Mouse (Mus musculus): ENCODE measurements around the gene Gm30191. TPM values are rescaled to one million over a fixed set of nuclear protein-coding genes. Genes with fewer than 3 reads are reported as not detected.
A peak's percentile ranks its signal among the peaks of the same experiment; 100 is the strongest.

The Gm30191 gene
- polyA plus RNA-seq, 1 experiment from 2014 or later: 0.74 TPM

DNA sequence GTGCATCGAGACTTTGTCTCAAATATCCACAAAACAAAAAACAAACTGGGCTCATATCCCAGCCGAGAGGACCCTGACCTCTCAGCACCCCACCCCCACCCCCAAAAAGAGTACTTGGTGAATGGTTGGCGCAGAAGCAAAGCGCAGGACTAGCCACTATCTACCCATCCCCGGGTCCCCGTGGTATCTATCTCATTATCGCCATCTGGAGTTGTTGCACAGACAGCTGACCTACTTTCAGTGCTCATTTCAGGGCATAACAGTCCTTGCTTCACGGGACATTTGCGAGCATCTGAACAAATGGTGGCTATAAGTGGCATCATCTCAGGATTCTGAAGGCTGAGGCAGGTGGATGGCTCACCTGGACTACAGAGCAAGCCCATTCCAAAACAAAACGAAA, 8.0 kb upstream of the Gm30191 start:
- Histone ChIP-seq H3K4me1 (replicated peaks) (peaks cover 15% of the 10 kb centered on the region), H3K4me3 (no peak overlapping the region), H3K27ac (no peak overlapping the region), H3K4me2 (peak overlapping the region; percentile 31), H3K9me3 (no peaks in the 10 kb centered on the region), H3K27me3 (peaks cover 34% of the 10 kb centered on the region), H3K9ac (no peak overlapping the region), H3K36me3 (no peaks in the 10 kb centered on the region)
- 14% methylated on average over 10 of the region's 10 CpGs for WGBS
- ATAC-seq (ENCODE audit: low FRiP score): no peak

DNA sequence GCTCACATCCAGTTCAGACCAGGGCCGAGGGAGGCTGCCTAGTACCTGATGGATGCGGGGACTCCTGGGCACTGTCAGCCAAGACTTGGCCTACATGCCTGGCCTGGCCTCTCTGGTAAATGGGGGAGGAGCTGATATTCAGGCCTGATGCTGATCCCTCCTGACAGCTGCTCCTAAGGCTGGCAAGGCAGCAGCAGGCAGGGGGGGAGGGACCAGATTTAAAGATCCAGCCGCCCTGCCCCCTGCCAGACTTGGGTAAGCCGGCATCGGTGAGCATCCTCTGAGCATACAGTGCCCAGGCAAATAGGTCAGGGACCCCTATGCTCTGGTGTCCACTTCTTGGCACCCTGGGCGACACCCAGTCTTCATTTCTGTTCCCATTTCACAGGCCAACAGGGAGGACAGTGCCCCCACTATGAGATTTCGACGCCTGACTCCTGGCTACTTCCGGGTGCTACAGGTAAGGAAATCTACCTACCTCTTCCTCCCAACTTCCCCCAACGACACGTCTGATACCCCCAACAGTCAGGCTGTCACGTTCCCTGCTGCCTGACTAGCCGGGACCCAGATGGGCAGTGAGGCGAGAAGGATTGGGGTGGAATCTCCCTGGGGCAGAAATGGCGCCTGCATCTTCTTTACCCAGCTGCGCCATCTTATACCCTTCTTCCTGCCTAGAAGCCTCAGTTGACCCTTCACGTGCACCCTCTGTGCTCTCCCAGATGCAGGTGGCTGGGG, 3.1 kb upstream of the Gm30191 start, which contains the start of gene E130218I03Rik:
TSS of gene E130218I03Rik (plus strand) at position 147 of the 735 bp plus-strand sequence.
- Histone ChIP-seq H3K4me2 (peak within 1 kb of the TSS; percentile 96), H3K4me3 (peak within 1 kb of the TSS; percentile 87), H3K36me3 (no peaks in the 10 kb centered on the region), H3K9ac (peak within 1 kb of the TSS; percentile 90), H3K27ac (no peak within 1 kb of the TSS), H3K9me3 (no peaks in the 10 kb centered on the region), H3K4me1 (replicated peaks) (peaks cover 33% of the 10 kb centered on the region), H3K27me3 (peaks cover 35% of the 10 kb centered on the region)
- ATAC-seq (ENCODE audit: low FRiP score): no peak
- WGBS: 92% methylated on average over 17 of the region's 17 CpGs

DNA sequence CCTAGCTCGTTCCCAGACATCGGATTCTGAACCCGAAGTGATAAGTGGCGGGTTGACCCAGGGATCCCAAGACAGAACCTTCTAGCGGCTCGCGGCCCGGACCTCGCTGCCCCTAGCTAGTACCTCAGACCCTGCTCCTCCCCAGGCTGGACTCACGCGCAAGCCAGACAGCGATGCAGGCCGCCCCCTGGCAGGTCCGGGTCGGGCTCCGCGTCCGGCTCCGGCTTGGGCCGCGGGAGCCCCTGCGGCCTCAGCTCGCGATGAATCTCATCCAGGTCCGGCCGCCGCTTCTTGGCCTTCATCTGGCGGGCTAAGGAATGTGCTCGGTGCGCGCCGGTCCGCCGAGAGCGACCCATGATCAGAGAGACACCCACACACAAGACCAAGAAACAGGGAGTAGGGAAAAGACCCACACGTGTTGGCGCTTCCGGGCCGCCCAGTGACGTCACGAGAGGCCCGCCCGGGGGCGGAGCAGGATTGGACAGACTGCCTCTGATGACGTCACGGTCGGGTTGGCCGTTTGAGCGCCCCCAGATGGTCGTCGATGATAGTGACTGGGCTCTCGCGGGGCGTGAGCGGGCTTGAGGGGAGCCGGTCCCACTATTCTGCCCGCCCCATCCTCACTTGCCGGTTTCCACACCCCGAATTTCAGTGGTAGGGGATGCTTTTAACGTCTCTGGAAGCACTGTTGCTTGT, 1.4 kb upstream of the Gm30191 start, which contains the start of gene Zfp593:
TSS of gene Zfp593 (minus strand) at position 445 of the 696 bp plus-strand sequence.
- Histone ChIP-seq H3K4me3 (peak within 1 kb of the TSS; percentile 87), H3K9ac (peak within 1 kb of the TSS; percentile 90), H3K9me3 (no peaks in the 10 kb centered on the region), H3K36me3 (no peaks in the 10 kb centered on the region), H3K27ac (peak within 1 kb of the TSS; percentile 48; the same call in 1 of the 2 replicates), H3K4me2 (peak within 1 kb of the TSS; percentile 96), H3K4me1 (replicated peaks) (peaks cover 43% of the 10 kb centered on the region), H3K27me3 (peaks cover 42% of the 10 kb centered on the region)
- ATAC-seq (ENCODE audit: low FRiP score): peak; percentile 81
- under 1% methylated on average over 57 of the region's 60 CpGs for WGBS

DNA sequence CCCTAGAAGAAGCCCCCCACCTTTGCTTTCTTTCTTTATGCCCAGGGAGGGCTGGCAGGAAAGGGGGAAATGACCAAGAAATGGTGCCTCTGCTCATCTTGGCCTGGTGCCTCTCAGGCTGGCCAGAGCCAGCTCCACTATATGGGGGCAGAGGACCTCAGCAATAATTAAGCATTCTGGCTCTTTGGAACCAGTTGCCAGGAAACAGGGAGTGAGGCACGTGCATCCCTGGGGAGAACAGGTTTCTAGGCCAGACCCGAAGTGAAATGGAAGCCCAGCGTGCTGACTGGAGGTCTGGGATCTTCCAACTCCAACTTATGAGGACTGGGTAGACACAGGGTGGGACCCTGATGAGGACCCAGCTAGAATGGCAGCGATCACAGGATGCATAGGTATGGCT, 479 bp upstream of the Gm30191 start:
- 27% methylated on average over 4 of the region's 4 CpGs for WGBS
- peak overlapping the region; percentile 96; the same call in 1 of the 2 replicates for H3K4me2 ChIP-seq
- no peaks in the 10 kb centered on the region for H3K36me3 ChIP-seq
- H3K9me3 ChIP-seq: no peaks in the 10 kb centered on the region
- H3K27ac ChIP-seq: peak overlapping the region; percentile 48; the same call in 1 of the 2 replicates
- H3K9ac ChIP-seq: no peak overlapping the region
- no peak overlapping the region for H3K4me3 ChIP-seq
- H3K27me3 ChIP-seq: peaks cover 52% of the 10 kb centered on the region
- H3K4me1 ChIP-seq (replicated peaks): peaks cover 52% of the 10 kb centered on the region
- 0 out of 2 replicates have a peak, but pooled peaks have one; percentile 1 for ATAC-seq (ENCODE audit: low FRiP score)

DNA sequence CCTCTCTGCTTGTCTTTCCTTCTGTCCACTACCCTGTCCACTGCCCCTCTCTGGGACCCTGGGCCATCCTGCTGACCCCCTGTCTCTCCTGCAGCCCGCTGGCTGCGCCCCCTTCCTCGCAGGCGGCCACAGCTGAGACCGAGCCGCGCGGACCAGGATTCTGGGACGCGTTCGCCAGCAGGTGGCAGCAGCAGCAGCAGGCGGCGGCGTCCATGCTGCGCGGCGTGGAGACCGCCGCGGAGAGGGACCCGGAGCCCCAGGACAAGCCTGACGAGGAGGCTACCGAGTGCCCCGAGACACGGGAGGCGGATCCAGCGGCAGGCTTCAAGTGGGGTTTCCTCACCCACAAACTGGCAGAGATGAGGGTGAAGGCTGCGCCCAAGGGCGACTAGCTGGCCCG, 2.9 kb downstream of the Gm30191 start:
- Histone ChIP-seq H3K36me3 (no peaks in the 10 kb centered on the region), H3K4me2 (peak overlapping the region; percentile 79), H3K9ac (peak overlapping the region; percentile 66), H3K4me3 (peak overlapping the region; percentile 56), H3K9me3 (no peaks in the 10 kb centered on the region), H3K27me3 (peaks cover 86% of the 10 kb centered on the region), H3K27ac (no peak overlapping the region), H3K4me1 (replicated peaks) (peaks cover 71% of the 10 kb centered on the region)
- WGBS: 1% methylated on average over 30 of the region's 30 CpGs
- no peak for ATAC-seq (ENCODE audit: low FRiP score)

DNA sequence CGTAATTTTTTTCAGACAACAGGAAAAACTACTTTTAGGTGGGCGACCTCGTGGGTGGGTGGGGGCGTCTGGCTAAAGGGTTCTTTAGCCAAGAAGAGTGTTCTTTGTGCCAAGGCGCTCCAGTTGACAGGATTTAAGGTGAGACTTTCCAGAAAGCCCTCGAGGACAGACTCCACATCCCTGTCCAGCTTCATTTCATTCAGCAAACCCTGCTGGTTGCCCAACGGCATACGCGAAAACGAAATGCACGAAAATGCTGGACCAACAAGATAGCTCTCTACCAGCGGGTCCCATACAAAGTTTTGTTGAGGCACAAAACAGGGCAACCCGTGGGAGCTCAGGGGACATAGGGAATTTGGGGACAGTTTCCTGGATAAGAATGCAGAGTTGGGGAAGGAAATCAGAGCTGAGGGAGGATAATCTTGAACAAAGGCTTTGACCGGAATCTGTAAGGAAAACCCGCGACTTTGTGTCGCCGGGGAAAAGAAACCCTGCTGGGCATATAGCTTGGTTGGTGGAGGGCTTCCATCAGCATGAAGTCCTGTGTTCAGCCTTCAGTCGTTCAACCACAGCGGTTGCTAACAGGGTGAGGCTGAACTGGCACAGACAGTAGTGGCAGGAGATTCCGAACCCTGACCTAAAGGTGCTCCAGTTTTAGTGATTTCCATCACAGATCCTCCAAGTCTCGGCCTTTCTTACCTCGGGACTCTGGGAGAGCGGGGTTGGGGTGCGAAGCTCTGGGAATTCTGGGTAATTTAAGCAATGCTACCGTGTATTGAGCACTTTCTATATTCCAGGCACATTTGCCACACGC, 3.6 kb downstream of the Gm30191 start:
- Histone ChIP-seq H3K27ac (no peak overlapping the region; the same call in 1 of the 2 replicates), H3K36me3 (no peaks in the 10 kb centered on the region), H3K4me1 (replicated peaks) (peaks cover 69% of the 10 kb centered on the region), H3K4me3 (peak overlapping the region; percentile 56), H3K9ac (peak overlapping the region; percentile 81), H3K27me3 (peaks cover 93% of the 10 kb centered on the region), H3K9me3 (no peaks in the 10 kb centered on the region), H3K4me2 (peak overlapping the region; percentile 79)
- WGBS: 7% methylated on average over 27 of the region's 27 CpGs
- no peak for ATAC-seq (ENCODE audit: low FRiP score)

DNA sequence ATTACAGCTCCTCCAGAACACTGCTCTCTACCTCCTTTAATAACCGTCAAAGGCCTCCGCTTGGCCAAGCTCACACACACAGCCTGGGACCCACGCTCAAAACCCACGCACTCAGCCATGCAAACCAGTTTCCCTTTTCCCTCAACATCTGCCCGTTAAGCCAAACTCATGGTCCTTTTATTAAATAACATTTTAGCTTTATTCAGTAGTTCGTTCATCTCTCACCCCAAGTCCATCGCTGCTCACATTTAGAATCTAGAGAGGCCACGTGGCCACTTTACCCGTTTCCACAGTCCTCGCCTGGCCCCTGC, 4.2 kb downstream of the Gm30191 start:
- Histone ChIP-seq H3K9ac (peak overlapping the region; percentile 81), H3K4me3 (peak overlapping the region; percentile 56), H3K36me3 (no peaks in the 10 kb centered on the region), H3K4me2 (peak overlapping the region; percentile 79), H3K27me3 (peaks cover 98% of the 10 kb centered on the region), H3K9me3 (no peaks in the 10 kb centered on the region), H3K27ac (peak overlapping the region; percentile 84), H3K4me1 (replicated peaks) (peaks cover 68% of the 10 kb centered on the region)
- 5% methylated on average over 10 of the region's 10 CpGs for WGBS
- ATAC-seq (ENCODE audit: low FRiP score): no peak

DNA sequence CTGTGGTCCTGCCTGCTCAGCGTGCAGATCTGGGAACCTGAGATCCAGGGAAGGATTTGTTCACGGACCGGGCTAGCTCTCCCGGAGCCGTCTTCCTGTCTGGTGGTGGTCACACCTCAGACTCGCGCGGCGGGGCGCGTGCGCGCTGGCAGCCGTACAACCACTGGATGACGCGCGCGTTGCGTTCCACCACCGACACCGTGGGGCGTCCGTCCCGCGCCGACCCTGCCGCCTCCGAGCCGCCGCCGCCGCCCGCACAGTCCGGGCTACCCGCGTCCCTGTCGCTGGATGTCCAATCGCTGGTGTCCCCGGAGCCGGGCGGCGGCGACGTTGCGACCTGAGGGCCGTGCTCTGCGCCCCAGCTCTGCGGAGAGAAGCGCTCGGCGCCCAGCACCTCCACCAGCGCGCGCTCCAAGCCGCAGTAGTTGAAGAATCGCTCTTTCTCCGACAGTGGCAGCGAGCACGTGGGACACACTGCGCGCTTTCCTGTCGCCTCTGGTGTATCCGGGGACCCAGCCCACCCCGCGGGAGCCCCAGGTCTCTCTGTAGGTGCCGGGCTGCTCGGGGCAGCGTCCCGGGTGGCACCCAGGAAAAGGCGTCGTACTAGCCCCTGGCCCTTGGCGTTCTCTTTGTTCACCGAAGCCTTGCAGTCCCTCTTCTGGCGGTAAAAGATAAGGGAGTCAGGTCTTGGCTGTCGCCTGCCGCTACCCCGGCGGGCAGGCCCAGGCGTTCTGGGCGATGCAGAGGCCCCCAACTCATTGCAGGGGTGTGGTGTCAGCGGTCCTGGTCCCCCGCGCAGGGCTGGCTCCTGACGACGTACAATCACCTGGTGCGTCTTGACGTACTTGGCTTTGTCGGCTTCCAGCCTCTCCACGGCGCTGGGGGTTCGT, 4.8 kb downstream of the Gm30191 start:
- WGBS: under 1% methylated on average over 90 of the region's 91 CpGs
- Histone ChIP-seq H3K9ac (peak overlapping the region; percentile 81), H3K27me3 (peaks cover 100% of the 10 kb centered on the region)

DNA sequence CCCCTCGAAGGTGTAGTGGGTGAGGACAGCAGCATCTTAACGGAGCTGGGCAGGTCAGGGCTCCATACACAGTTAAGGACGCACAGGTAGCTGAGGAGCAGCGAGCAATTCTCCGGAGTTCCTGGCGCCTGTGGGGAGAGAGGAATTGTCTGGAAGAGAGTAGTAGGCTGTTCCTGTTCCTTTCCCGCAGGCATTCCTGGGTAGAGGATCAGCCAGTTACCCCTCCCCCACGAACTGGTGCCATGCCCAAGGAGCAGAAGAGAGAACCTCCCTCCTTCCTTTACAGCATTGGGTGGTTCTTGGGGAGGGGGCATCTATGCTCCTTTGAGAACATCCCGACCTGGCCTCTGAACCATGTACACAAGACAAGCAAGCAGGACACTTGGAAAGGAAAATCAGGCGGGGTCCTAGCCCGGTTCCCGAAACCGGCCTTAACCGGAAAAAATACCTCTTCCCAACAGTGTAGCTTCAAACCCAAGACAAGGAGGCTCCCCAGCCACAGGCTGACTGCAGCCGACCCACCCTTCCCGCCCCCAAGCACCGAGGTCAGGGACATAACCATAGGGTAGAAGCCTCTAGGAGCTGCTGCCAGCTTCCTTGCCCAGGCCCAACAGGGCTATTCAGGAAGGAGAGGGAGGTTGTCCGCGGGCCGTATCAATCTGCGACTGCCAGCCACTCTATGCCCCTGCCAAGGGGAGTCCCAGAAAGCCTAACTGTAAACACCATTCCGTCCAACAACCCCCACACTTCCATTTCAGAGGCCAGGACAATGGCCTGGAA, 5.6 kb downstream of the Gm30191 start:
- Histone ChIP-seq H3K27me3 (peaks cover 94% of the 10 kb centered on the region), H3K9ac (peak overlapping the region; percentile 81), H3K9me3 (no peaks in the 10 kb centered on the region), H3K4me1 (replicated peaks) (peaks cover 70% of the 10 kb centered on the region), H3K36me3 (no peaks in the 10 kb centered on the region), H3K4me2 (peak overlapping the region; percentile 79), H3K4me3 (peak overlapping the region; percentile 56), H3K27ac (peak overlapping the region; percentile 84; the same call in 1 of the 2 replicates)
- 3% methylated on average over 22 of the region's 22 CpGs for WGBS
- no peak for ATAC-seq (ENCODE audit: low FRiP score)

More for the DNA sequence above, 4.8 kb downstream of the Gm30191 start:
- H3K9me3 ChIP-seq: no peaks in the 10 kb centered on the region
- peak overlapping the region; percentile 56 for H3K4me3 ChIP-seq
- peak overlapping the region; percentile 79 for H3K4me2 ChIP-seq
- H3K4me1 ChIP-seq (replicated peaks): peaks cover 68% of the 10 kb centered on the region
- no peaks in the 10 kb centered on the region for H3K36me3 ChIP-seq
- H3K27ac ChIP-seq: peak overlapping the region; percentile 84
- peak; percentile 61 for ATAC-seq (ENCODE audit: low FRiP score)

DNA sequence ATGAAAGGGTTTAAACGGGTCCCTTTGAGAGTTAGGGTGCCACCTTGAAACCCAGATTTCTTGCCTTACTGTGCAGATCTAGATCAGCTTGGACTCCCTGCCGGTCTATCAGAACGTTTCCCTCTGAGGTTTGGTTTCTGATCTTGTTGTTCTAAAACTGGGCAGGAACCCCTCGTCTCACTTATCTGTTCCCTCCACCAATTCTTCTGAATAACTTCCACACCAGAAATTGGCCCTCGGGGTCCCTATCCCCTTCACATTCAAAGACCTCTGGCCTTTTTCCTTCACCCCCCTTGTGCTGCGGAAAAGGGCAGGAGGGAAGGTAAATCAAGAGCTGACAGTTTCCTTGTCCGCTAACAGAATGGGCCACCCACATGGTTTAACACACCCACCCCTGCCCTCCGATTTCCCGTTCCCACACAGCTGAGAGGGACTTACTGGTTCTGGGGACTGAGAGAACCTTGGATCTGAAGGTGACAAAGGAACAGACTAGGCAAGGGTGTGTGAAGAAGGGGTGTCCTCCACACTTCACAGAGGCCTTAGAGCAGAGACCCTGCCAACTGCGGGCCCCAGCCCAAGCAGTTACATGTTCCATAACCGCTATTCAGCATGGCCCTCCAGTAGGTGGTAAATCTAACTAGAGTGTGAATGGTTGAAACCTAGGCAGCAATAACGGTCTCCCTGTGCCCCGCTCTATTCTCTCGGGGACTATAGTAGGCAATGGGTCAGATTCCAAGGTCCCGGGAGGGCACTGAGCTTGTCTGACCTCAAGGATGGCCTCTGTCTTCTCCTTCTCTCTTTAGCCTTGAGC, 6.4 kb downstream of the Gm30191 start:
- H3K27me3 ChIP-seq: peaks cover 86% of the 10 kb centered on the region
- H3K4me3 ChIP-seq: peak overlapping the region; percentile 56
- no peaks in the 10 kb centered on the region for H3K9me3 ChIP-seq
- H3K4me1 ChIP-seq (replicated peaks): peaks cover 70% of the 10 kb centered on the region
- peak overlapping the region; percentile 81 for H3K9ac ChIP-seq
- 6% methylated on average over 15 of the region's 15 CpGs for WGBS
- no peak for ATAC-seq (ENCODE audit: low FRiP score)
- H3K4me2 ChIP-seq: peak overlapping the region; percentile 79
- H3K27ac ChIP-seq: no peak overlapping the region
- no peaks in the 10 kb centered on the region for H3K36me3 ChIP-seq

All from hindbrain, embryonic 13.5 days (tissue).